Mouse (Mus musculus) neutrophil, adult 5-6 weeks (primary cell): ENCODE results near the gene Trpt1. TPM values are rescaled to one million over a fixed set of nuclear protein-coding genes. Genes with fewer than 3 reads are reported as not detected.

Source experiments
- ATAC-seq: fragments of 151-379, 151-347 bp; 2 replicates; pipeline ENCODE4 v1.8.0; 2017; ENCODE audit warnings: mild to moderate bottlenecking, moderate TSS enrichment; ENCODE audit not compliant: insufficient number of reproducible peaks, poor library complexity, low FRiP score, severe bottlenecking; ENCODE audit errors: extremely low read depth
- total RNA-seq: library from RNA; stranded (forward); fragments of 200-1000 nt; gene quantifications from 2 replicates; pipeline ENCODE4 v1.2.3, GENCODE M21; 2017

The Trpt1 gene
- total RNA-seq, 1 experiment from 2014 or later, result 1.5 TPM

GRCm38 (mm10) chr19:6973581-6974190, 22.2 kb upstream of the Trpt1 start:
- ATAC-seq, result no peak

- ATAC-seq, result peak; percentile 60
Measured at GRCm38 (mm10) chr19:6974211-6975205, 21.4 kb upstream of the Trpt1 start, which contains the start of gene Ppp1r14b. Gene Ppp1r14b (plus strand): TSS chr19:6974968.

- no peak for ATAC-seq
Measured at GRCm38 (mm10) chr19:6975537-6976521, 20.1 kb upstream of the Trpt1 start, which contains the start of gene Plcb3. Gene Plcb3 (minus strand): TSS chr19:6976470.

DNA sequence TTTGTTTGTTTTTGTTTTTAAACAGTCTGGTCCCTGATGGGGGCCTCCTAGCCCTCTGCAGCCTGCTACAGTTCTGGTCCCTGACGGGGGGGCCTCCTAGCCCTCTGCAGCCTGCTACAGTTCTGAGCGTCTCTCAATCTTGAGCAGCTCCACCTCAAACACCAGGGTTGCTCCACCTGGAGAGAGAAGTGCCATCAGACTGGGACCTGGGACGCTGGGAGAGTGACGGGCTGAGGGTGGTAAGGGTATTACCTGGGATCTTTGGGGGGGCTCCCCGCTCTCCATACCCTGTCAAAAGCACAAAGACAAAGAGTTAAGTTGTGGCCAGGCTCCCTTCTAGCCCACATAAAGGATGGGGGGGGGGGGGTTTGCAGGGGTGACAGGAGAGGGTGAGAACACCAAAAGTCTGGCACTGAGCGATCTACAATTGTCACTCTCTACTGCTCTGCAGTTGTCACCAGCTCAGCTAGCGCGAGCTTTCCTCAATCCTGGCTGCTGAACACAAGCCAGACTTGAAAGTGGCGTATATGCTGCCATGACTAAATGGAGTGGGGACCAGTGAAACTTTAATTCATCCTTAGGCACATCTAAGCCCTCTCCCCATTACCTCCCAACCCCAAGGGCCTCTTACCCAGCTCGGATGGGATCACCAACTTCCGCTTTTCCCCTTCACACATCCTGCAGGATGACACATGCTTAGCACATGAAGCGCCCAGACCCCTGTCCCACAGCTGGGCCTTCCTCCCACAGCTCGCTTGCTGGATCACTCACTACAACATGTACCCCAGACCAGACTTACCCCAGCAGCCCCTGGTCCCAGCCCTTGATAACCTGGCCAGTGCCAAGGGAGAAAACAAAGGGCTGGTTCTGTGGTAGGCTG, 17.9 kb upstream of the Trpt1 start:
- no peak for ATAC-seq

DNA sequence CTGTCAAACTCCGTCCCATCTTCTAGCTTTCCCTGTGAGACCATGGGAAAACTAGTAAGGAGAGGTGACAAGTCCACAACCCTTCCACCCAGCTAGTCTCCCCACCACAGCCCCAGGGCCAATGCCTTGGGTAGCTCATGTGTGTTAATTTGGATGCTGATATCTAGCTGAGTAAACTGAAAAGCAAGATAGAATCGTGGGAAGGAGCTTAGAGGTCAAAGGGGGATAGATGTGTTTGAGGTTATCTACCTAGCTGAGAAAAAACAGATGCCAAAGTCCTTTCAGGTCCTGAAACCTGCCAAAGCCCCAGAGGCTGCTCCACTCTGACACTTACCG, 17.3 kb upstream of the Trpt1 start:
- ATAC-seq, result no peak

DNA sequence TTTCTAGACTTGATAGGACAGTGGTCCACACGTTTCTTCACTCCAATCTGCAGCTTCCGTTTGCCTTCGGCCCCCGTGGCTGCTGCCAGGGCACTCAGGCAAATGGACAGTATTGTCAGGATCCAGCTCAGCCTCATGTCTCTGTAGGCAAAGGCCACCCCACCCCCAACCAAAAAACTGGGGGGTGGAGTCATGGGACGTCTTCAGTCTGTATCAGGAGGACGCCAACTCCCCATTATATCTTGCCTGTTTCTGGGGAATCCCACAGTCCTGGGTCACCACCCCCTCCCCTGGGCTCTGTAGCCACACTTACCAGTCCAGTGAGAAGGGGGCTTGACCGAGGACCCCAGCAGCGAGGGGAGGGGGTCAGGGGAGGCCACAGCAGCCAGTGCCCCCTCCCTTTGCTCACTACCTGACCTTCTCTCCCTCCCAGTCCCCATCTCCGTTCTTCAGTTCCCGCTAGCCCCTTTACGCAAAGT, 16.9 kb upstream of the Trpt1 start:
- no peak for ATAC-seq

GRCm38 (mm10) chr19:6979486-6980380, 16.2 kb upstream of the Trpt1 start:
- ATAC-seq, result peak; percentile 81

DNA sequence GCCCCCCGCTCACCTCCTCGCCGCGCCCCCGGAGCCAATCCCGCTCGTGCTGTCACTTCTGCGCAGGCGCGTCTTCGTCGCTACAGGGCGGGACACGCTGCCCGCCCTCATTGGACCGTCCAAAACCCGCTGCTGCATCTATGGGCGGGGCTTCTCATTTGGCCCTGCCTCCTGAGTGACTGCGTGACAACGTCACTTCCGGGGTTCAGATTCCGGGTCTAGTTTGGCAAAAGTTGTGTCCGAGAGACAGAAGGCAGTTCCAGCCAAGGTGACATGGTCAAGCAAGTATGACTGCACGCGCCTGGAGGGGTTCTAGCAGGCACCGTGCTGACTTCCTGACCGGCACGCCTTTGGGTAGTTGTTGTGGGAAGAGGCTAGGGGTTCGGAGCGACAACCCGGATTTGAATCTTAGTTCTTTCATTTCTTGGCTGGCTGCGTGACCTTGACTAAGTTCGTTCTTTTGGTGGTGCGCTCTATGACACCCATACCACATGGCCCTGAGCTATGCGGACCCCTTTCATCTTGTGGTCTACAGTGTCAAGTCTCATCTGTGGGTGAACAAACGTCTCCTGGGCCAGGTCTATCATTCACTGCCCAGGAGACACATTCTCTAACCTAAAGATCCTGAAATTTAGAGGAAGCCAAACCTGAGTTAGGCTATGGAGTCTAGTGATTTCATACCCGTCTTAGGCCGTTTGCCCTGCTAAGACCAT, 15.4 kb upstream of the Trpt1 start, which contains the start of gene Fkbp2:
Gene Fkbp2, minus strand, starts transcription at position 121 of the 713 bp plus-strand sequence.
- peak; percentile 69 for ATAC-seq

DNA sequence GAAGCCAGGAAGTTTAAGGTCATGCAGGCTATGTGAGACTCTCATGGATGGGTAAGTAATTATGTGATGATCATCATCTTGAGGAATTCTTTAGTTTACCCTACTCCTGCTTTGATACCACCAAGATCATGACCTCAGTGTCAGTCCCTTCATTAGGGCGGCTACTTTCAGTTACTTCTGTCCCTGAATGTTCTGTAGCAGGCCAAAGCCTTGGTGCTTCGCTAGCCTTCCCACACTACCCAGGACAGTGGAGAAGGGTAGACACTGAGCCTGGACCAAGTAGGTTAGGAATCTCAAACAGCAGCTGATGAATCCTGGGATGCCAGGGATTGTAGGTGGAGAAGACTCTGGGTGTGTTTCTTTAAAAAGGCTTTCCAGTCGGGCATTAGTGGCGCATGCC, 14.5 kb upstream of the Trpt1 start:
- ATAC-seq, result no peak

GRCm38 (mm10) chr19:6983621-6984020, 12.3 kb upstream of the Trpt1 start:
- no peak for ATAC-seq

DNA sequence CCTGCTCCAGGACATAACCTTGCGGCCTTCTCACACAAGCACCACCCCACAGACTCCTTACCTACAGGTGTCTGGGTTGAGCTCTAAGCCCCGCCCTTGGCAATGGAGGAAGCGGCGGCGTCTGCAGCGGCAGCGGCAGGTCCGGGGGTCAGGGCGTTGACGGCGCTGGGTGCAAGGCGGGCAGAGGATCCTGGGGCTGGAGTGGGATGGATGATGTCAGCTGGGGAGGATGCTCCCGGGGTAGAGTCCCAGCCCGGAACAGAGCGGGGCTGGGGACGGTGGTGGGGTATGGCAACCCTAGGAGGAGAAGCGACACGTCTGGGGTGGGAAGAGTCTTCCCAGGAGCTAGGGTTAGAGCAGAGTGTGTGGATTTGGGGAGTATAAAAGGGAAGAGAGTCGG, 10.6 kb upstream of the Trpt1 start:
- ATAC-seq, result no peak

- ATAC-seq, result no peak
Measured at GRCm38 (mm10) chr19:6985951-6986708, 9.8 kb upstream of the Trpt1 start.

DNA sequence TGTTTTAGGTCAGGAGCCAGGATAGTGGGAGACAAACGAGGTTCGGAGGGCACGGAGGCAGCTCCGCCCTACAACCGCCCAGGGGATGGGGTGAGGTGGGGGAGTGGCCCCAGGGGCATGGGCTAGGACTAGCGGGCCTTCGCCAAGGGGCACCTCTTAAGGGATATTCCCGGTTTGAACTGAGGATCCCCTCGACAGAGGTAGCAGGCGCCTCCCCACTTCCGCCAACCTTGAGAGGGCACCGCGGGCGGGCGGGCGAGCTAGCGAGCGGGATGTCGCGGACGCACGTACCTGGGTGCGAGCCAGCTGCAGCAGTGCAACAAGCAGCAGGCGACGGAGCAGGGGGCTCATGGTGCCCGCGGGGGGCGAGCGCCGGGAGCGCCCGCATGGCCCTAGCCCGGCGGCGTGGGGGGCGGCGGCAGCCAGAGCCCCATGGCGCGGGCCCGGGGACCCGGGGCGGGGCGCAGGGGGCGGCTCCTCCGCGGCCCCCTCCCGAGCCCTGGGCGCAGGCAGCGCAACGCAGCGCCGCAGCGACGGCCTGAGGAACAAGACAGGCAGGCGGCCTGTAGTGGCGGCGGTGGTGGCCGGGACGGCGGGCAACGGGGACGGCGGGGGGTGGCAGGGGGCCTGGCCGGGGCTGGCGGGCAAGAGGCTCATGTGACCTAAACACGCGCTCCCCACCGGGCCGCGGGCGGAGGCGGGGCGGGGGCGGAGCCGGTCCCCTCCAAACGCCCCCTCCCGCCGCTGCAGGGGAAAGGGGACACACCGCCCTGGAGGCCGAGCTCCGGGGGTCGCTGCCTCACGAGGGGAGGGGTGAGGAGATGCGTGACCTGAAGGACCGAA, 8.6 kb upstream of the Trpt1 start, which contains the start of gene Vegfb:
Gene Vegfb, minus strand, starts transcription at position 591 of the 843 bp plus-strand sequence.
- ATAC-seq, result no peak

- no peak for ATAC-seq
Measured at GRCm38 (mm10) chr19:6987904-6988285, 8.0 kb upstream of the Trpt1 start.

DNA sequence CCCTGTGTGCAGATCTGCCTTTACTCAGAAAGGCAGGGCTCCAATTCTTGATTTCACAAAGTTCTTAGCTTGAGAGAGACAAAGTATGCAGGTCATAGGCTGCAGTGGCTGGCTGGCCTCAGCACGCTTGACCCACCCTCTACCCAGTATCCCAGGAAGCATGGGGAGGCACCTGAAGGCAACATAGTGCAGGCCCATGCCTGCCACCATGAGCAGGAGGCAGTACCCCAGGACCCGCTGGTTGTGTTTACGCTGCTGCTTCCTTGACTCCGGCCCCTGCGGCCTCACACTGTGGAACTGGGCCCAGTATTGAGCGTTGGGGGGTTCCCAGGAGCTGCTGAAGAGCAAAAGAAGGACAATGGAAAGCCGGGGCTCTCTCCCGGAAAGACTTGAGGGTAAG, 6.7 kb upstream of the Trpt1 start:
- no peak for ATAC-seq
